Mouse (Mus musculus) heart, embryonic 16.5 days (tissue): ENCODE measurements around the gene Zbtb20. TPM values are rescaled to one million over a fixed set of nuclear protein-coding genes. Genes with fewer than 3 reads are reported as not detected.

Source experiments
- ATAC-seq: fragments of 200-750 bp; cut with Nextera tagmentation; replicated peaks from 2 replicates; pipeline ENCODE4 v1.8.0; 2017; ENCODE audit warnings: moderate number of reproducible peaks; ENCODE audit not compliant: insufficient read depth, low FRiP score; ENCODE audit errors: extremely low read depth
- H3K27ac ChIP-seq: fragments of 300-500 bp; sonication (generic); 2 replicates; pipeline ENCODE4 v1.5.1; 2014; ENCODE audit warnings: mild to moderate bottlenecking, low read length, control low read depth, moderate library complexity
- H3K27me3 ChIP-seq: fragments of 300-500 bp; sonication (generic); 2 replicates; pipeline ENCODE4 v1.6.1; 2014; ENCODE audit warnings: low read length, mixed read lengths; ENCODE audit not compliant: control insufficient read depth, insufficient read depth
- H3K36me3 ChIP-seq: fragments of 300-500 bp; sonication (generic); 2 replicates; pipeline ENCODE4 v1.6.1; 2014; ENCODE audit not compliant: control insufficient read depth, insufficient read depth
- H3K4me1 ChIP-seq: fragments of 300-500 bp; sonication (generic); 2 replicates; pipeline ENCODE4 v1.6.1; 2014; ENCODE audit warnings: low read length, mixed read lengths; ENCODE audit not compliant: control insufficient read depth, insufficient read depth
- H3K4me2 ChIP-seq: fragments of 300-500 bp; sonication (generic); 2 replicates; pipeline ENCODE4 v1.6.1; 2014; ENCODE audit warnings: low read depth, mild to moderate bottlenecking, control low read depth, low read length
- H3K4me3 ChIP-seq: fragments of 300-500 bp; sonication (generic); 2 replicates; pipeline ENCODE4 v1.5.1; 2014; ENCODE audit warnings: mild to moderate bottlenecking, control low read depth, low read length
- H3K9ac ChIP-seq: fragments of 300-500 bp; sonication (generic); 2 replicates; pipeline ENCODE4 v1.6.1; 2014; ENCODE audit warnings: low read length, control low read depth
- H3K9me3 ChIP-seq: fragments of 300-500 bp; sonication (generic); replicated peaks from 2 replicates; pipeline ENCODE4 v1.6.1; 2016; ENCODE audit warnings: low read length; ENCODE audit not compliant: control insufficient read depth
- WGBS: fragments of 180-500 bp; shearing (Covaris S2); extraction: QIAGEN DNeasy Blood & Tissue Kit; methylation state at CpG from one replicate; pipeline ENCODE4 v1.1.7; 2014; 5-methylcytosine and 5-hydroxymethylcytosine counted together
- polyA plus RNA-seq: library from polyadenylated mRNA; unstranded; fragments of >200 nt; fragmentation: Nextera tagmentation; extraction: Ambion mirVana; gene quantifications from 2 replicates; pipeline ENCODE4 v1.2.1, GENCODE M21; 2015

Zbtb20 gene
- polyA plus RNA-seq, 1 experiment from 2014 or later, result 45.2 TPM

DNA sequence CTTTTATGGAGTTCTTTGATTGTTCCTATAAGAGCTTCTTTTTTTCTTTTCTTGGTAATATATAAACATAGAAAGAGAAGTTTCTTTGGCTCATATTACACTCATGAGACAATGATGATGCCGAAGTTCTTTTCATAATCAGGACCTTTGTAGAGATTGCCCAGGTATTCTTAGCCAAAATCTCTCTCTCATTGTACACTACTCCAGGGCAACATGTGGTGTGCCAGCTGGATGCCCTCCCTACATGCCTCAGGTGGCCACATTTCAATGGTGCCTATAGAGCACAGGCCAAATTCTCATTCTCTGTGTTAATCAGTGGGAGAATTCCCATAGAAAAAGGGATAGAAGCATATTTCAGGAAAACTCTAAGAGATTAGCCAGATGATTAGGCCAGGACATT, 297.2 kb downstream of the Zbtb20 start:
- Histone ChIP-seq H3K9me3 (no peaks in the 10 kb centered on the region), H3K27me3 (no peaks in the 10 kb centered on the region), H3K4me2 (no peak overlapping the region), H3K27ac (no peak overlapping the region), H3K9ac (no peak overlapping the region), H3K4me1 (no peaks in the 10 kb centered on the region), H3K4me3 (no peak overlapping the region), H3K36me3 (no peaks in the 10 kb centered on the region)
- no peak for ATAC-seq
- 87% methylated on average over 1 of the region's 1 CpGs for WGBS

DNA sequence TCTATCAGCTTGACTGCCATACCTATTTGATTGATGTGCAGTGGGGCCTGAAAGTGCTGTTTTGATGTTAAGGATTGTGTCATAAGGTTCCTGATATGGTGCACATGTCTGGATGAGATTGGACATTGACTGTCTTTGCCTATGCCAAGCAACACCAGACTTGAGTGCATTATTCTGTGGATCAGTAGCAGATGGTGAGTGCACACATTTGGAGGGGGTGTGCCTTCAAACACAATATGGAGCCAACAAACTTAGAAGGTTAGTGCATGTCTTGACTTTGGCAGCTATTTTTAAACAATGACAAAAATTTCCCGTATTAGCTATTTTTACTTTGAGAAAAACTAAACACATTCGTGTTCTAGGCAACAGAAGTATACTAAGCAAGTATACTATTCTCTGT, 299.1 kb downstream of the Zbtb20 start:
- Histone ChIP-seq H3K9me3 (no peaks in the 10 kb centered on the region), H3K4me1 (no peaks in the 10 kb centered on the region), H3K4me3 (no peak overlapping the region), H3K9ac (no peak overlapping the region), H3K36me3 (no peaks in the 10 kb centered on the region), H3K27ac (no peak overlapping the region), H3K27me3 (no peaks in the 10 kb centered on the region), H3K4me2 (no peak overlapping the region)
- 75% methylated on average over 2 of the region's 2 CpGs for WGBS
- ATAC-seq, result no peak

DNA sequence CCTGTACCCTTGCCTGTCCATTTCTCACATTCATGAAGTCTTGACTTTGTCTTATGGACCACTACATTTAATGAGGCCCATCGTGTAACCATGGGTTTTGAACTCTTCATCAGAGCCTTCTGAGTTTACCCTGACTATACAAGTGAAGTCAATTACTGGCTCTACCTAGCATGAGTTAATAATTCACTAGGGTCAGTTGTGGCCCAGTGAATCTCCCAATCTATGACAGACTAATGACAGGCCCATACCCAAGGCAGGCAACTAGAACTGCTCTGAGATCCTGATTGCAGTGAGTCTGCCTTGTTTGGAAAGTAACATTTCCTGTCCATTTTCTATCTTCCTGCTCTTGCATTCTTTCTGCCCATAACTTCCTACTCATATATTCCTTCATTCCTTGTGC, 305.4 kb downstream of the Zbtb20 start:
- no peak for ATAC-seq
- H3K27ac ChIP-seq, result no peak overlapping the region
- H3K27me3 ChIP-seq, result no peaks in the 10 kb centered on the region
- H3K4me1 ChIP-seq, result 0 out of 2 replicates have a peak, but pooled peaks cover 2% of the 10 kb centered on the region
- no peak overlapping the region for H3K4me2 ChIP-seq
- H3K4me3 ChIP-seq, result no peak overlapping the region
- H3K9ac ChIP-seq, result no peak overlapping the region
- no peaks in the 10 kb centered on the region for H3K36me3 ChIP-seq
- no peaks in the 10 kb centered on the region for H3K9me3 ChIP-seq
- 92% methylated on average over 1 of the region's 1 CpGs for WGBS

DNA sequence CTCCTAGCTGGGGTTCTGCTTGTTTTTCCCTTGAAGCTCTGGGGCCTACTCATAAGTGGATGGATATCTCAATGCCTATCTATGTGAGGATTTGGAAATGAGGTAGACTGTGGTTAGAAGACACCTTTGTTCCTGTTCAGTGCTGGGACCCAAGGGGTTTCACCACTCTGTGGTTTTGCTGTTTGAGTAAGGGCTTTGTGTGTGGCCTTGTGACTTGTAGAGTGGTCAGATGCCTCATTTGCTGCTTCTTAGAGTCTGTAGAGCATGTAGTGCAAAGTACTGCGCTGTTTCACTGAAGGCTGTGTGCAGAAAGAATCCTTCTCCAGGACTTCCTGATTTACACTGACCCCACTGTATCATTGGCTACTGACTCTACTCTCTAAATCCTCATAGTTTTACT, 314.7 kb downstream of the Zbtb20 start:
- no peak overlapping the region for H3K9ac ChIP-seq
- H3K9me3 ChIP-seq, result no peaks in the 10 kb centered on the region
- H3K4me3 ChIP-seq, result no peak overlapping the region
- H3K27ac ChIP-seq, result no peak overlapping the region
- no peak overlapping the region for H3K4me2 ChIP-seq
- H3K4me1 ChIP-seq, result no peaks in the 10 kb centered on the region
- H3K36me3 ChIP-seq, result no peaks in the 10 kb centered on the region
- ATAC-seq, result no peak
- WGBS, result 83% methylated on average over 1 of the region's 1 CpGs
- H3K27me3 ChIP-seq, result no peaks in the 10 kb centered on the region

DNA sequence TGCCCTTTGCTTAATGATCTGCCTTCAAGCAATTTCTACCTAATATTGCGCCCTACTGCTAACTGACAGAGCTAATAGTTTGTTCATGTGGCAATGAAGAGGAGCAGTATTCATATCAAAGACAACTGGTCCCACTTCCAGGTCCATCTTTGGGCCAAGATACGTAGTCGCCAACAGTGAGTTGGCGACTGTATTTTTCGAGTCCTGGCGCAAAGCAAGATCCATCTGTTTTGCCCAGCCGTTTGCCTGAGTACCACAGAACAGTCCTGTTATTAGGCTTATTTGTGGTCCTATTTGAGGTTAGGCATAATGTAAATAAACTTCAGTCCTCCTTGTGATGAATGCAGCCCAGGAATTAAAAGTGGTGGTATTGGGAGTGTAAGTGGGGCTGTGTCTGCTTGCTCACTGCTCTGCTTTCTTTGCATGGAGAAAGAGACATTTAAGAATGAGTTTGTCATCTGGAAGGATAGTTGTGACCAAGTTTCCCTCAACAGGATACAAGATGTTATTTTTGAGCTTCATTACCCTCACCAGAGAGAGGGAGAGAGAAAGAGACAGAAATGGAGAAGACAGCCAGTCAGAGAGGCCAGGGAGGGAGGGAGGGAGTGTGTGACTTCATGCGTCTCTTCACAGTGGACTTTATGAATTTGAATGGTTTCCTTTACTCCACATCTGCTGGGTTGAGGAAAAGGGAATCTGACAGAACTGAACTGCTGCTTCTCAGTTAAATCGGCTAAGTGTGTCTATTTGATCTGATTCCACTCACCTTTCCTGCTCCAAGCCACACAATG, 315.6 kb downstream of the Zbtb20 start:
- no peaks in the 10 kb centered on the region for H3K27me3 ChIP-seq
- no peak overlapping the region for H3K4me3 ChIP-seq
- 86% methylated on average over 9 of the region's 9 CpGs for WGBS
- H3K9me3 ChIP-seq, result no peaks in the 10 kb centered on the region
- H3K4me2 ChIP-seq, result no peak overlapping the region
- no peak overlapping the region for H3K27ac ChIP-seq
- ATAC-seq, result no peak
- H3K36me3 ChIP-seq, result no peaks in the 10 kb centered on the region
- no peak overlapping the region for H3K9ac ChIP-seq
- no peaks in the 10 kb centered on the region for H3K4me1 ChIP-seq

DNA sequence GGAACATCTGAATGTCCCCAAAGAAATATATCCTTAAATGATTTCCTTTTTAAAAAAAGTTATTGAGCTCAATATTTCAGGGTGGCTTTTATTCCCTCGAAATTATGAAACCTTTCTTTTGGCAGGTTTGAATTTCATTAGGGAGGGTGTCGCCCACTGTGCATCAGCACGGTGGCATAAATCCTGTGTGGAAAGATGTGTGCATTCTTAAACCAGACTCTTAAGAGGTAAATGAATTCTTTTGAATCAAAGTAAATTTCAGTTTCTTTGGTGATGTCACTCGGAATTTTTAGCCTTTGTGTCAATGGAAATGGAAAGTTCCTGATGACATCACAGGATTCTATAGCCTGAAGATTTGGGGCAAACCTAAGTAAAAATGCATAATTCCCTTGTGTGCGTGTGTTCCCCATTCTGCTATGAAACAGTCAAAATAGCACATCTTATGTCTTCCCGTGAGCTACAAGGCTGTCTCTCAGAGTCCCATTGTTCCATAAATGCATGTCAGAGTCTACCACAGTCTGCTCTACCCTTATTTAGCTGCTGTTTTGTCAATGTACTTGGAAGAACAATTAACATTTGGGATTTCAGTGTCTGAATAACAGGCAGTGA, 318.1 kb downstream of the Zbtb20 start:
- Histone ChIP-seq H3K9me3 (no peaks in the 10 kb centered on the region), H3K4me1 (no peaks in the 10 kb centered on the region), H3K36me3 (no peaks in the 10 kb centered on the region), H3K4me2 (no peak overlapping the region), H3K27me3 (no peaks in the 10 kb centered on the region), H3K27ac (no peak overlapping the region), H3K9ac (no peak overlapping the region), H3K4me3 (no peak overlapping the region)
- ATAC-seq, result no peak
- WGBS, result 82% methylated on average over 6 of the region's 6 CpGs

DNA sequence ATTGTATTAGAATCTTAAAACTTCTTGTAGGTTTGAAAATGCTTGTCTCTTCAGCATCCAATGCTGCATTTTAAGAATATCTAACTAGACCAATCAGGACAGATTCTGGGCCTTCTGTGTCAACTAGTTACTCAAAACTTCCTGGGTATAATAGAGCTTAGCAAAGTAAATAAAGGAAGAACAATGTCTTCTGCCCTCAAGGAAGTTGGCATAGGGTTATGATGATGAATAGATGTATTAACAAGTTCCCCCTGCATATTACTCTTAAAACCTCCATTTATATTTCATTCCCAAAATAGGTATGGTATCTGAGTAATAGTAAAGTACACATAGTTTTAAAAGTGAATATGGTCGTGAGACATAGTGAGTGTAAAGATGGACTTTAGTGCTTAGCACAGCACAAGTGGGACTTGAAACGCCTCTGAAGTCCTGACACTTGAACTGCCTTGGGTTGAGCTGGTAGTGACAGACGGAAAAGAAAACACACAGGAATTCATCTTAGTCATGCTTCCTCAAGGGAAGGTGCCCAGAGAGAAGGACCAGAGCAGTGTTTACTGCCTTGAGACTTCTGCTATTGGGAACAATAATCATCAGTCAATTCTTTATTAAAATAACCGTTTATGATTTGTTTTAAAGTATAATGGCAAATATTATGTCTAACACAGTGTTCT, 341.8 kb downstream of the Zbtb20 start:
- no peaks in the 10 kb centered on the region for H3K9me3 ChIP-seq
- H3K9ac ChIP-seq, result no peak overlapping the region
- no peaks in the 10 kb centered on the region for H3K36me3 ChIP-seq
- no peaks in the 10 kb centered on the region for H3K4me1 ChIP-seq
- no peaks in the 10 kb centered on the region for H3K27me3 ChIP-seq
- no peak overlapping the region for H3K4me2 ChIP-seq
- WGBS, result 36% methylated on average over 4 of the region's 4 CpGs
- no peak for ATAC-seq
- no peak overlapping the region for H3K4me3 ChIP-seq
- H3K27ac ChIP-seq, result no peak overlapping the region

DNA sequence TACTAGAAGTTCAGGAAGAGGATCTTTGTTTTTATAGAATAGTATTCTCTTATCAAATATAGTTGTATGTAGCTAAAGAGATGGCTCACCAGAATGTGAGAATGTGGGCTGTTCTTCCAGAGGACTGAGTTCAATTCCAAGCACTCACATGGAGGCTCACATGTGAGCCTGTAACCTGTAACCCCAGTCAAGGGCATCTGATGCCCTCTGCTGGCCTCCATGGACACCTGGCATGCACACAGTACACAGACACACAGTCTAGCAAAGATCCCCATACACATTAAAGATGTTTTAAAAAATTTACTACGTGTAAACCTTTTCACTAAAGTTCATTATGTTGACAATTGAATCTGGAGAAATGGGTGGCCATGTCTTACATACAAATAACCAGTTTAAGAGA, 343.7 kb downstream of the Zbtb20 start:
- no peaks in the 10 kb centered on the region for H3K9me3 ChIP-seq
- H3K4me3 ChIP-seq, result no peak overlapping the region
- no peak overlapping the region for H3K4me2 ChIP-seq
- no peak for ATAC-seq
- WGBS, result 89% methylated on average over 1 of the region's 1 CpGs
- no peak overlapping the region for H3K9ac ChIP-seq
- H3K27me3 ChIP-seq, result no peaks in the 10 kb centered on the region
- H3K27ac ChIP-seq, result no peak overlapping the region
- H3K4me1 ChIP-seq, result no peaks in the 10 kb centered on the region
- no peaks in the 10 kb centered on the region for H3K36me3 ChIP-seq

DNA sequence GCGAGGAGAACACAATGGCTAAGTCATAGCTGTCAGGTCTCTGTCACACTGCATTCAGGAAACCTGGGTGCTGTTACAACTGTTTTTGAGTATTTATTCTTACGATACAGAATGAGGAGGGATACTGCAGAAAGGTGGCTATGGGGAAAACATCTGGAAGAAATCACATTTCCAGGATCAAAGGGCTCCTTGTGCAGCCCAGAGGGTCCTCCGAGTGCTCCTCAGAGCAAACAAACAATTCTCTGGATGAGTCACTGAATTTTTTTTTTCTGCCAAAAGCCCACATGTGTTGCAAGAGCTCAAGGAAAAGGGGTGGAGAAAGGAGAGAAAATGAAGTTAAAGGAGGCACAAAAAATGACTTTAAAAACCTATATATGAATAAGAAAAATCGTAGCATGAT, 345.6 kb downstream of the Zbtb20 start:
- 71% methylated on average over 4 of the region's 4 CpGs for WGBS
- Histone ChIP-seq H3K4me2 (no peak overlapping the region), H3K27ac (no peak overlapping the region), H3K9ac (no peak overlapping the region), H3K9me3 (no peaks in the 10 kb centered on the region), H3K27me3 (no peaks in the 10 kb centered on the region), H3K4me3 (no peak overlapping the region), H3K36me3 (no peaks in the 10 kb centered on the region), H3K4me1 (no peaks in the 10 kb centered on the region)
- ATAC-seq, result no peak
